Mouse (Mus musculus): Measurements from ENCODE around the gene Itpr2. TPM values are rescaled to one million over a fixed set of nuclear protein-coding genes. Genes with fewer than 3 reads are reported as not detected.

The Itpr2 gene
- total RNA-seq, 2 experiments from 2014 or later = 5.4 to 7.2 TPM

DNA sequence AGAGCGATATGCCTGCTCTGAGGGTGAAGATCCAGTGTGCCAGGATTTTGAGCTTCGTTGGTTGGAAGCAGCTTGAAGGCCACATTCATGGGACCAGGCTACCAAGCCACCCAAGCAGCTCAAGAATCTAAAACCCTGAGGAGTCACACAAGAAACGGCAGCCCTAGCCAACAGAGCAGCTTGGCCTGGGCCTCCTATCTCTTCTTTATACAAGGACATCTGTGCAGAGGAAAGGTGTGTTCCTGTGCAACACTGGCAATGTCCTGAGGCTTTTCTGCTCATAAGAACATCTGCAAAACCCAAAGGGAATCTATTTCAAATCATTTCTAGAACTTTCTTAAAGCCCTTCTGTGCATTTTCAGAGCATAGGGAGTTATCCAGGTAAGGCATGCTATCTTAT is 274.0 kb downstream of the Itpr2 start:
- DNase-seq (ENCODE audit: low spot score) = no peak

DNA sequence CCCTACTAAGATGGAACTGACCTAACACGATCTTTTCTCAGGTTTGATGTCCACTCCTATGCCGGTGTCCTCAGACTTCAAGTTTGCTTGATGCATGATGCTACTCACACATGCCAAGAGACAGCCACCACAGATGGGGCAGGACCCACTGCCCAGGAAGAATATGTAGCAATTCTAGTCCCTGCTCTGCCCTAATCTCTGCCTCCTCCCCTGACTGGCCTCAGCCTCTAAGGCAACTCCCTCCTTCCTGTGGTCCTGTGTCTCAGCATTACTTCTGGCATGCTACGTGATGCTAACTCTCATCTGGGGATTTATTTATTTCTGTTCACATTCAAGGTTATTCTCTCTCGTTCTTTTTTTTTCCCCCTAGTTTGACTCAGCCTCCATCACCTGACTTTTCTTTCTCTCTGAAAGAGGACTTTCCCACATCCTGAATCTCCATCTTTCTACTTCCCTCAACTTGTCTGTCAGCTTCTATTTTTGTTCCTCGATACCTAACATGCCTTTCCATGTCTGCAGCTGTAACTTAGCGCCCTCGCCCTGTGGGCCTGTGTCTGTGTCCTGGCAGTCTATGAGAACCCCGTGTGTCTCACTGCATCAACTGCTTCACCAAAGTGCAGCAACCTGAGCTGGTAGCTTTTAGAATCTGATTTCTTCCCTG is 279.5 kb downstream of the Itpr2 start:
- DNase-seq (ENCODE audit: low spot score) = no peak

DNA sequence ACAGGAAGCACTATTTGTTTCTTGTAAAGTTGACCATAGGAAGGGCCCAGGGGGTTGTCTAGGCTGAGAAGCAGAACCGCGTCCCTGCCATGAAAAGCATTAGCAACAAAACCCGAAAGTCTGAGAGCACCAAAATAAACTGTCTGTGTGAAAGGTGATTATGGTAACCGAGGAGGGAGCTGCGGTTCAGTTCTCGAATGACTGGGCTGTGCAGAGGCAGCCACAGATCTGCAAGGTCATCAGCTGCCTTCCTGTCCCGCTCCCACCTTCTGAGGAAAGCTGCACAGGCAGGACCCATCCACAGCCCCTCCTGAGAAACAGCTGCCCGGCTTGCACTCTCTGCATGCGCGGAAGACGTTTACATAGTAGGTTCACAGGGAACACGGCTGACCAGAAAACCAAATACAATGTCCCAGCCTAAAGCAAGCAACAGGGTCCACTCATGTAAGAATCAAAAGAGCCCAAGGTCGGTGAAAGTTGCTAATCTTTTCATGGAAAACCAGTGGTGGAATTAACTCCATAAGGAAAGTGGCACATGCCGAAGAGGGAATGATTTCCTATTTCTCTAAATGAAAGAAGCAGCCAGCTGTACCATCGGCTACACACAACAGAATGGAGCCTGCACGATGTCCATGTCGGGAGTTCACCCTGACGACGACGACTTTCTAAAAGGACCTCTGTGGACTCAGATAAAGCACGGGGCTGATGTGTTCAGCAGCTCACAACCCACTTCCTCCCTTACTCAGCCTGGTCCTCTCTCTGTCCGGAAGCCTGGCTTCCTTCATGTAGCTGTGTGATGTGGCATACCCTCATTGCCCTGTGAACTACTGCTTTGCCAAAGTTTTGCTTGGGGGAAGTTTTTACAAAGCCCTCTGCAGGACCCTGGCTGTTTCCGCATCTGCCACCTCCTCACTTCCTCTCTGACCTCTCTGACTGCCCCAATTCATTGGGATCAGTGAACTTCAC is 280.4 kb downstream of the Itpr2 start:
- DNase-seq (ENCODE audit: low spot score) = no peak

DNA sequence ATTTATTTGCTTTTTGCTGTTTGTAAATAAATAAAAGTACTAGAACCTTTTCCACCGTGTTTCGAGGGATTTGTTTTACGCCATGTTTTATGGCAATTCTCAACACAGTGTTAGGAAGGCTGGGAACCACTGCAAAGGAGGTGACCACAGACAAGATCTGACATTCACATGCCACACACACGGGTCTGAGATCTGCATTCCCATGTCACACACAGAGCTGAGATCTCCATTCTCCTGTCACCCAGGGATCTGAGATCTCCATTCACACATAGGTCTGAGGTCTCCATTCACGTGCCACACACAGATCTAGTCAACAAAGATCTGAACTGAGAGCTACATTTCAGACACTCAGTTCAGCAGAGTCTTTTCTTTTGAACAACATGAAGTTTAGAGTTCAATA is 282.0 kb downstream of the Itpr2 start:
- DNase-seq (ENCODE audit: low spot score) = no peak

DNA sequence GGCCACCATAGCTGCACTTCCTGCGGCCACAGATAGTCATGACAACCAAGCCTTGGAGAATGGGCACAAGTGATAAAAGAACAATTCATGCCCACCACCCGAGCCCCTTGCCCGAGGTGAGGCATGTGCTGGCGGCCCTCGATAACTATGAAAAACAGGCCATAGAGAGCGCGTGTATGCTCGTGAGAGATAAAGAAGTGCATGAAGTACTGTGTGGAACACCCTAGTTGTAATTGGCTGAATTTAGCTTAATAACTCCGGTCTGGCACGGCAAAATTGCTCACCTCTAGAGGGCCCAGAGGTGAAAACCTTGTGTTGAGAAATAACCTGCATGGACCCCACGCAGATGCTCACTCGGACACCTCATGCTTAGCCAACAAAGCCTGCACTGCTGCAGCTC is 282.5 kb downstream of the Itpr2 start:
- no peak for DNase-seq (ENCODE audit: low spot score)

DNA sequence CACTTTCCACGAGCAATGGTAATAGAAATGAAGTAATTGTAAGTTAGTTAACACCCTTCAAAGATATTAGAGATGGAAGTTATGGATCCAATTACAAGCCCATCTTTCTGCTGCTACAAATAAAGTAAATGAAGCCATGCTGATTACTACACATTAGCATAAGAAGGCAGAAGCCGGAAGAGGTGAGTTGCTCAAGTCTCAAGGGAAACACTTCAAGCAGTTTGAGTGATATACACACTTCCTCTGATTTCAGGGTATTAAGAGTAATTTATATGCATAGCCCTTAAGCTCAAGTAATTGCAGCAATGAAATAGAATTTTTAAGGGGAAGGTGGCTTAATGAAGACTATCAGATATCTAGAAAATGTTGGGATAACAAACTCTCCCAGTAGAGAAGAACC is 286.7 kb downstream of the Itpr2 start:
- DNase-seq (ENCODE audit: low spot score) = no peak

DNA sequence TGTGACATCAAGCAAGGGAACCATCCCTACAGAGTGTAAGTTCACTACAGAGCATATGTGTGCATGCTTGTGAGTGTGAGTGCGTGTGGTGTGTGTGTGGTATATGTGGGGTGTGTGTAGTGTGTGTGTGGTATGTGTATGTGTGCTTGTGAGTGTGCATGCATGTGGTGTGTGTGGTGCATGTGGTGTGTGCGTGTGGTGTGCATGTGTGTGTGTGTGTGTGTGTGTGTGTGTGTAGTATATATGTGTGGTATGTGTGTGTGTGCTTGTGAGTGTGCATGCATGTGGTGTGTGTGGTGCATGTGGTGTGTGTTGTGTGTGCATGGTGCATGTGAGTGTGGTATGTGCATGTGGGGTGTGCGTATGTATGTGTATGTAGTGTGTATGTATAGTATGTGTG is 289.7 kb downstream of the Itpr2 start:
- no peak for DNase-seq (ENCODE audit: low spot score)

DNA sequence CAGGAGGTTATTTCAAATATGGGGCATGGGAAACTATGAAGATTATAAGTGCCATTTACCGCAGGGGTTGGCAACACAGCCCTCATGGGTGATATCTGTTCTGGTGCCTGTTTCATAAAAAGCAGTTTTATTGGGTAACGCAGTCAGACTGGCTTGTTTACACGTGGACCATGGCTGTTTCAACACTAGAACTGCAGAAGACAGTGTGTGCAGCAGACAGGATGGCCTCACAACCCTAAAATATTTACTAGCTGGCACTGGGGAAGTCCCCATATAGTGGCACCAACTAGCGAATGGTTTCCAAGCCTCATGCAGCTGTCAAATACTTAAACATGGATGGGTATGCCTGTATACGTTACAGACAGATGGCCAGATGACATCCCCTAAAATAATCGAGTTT is 290.8 kb downstream of the Itpr2 start:
- no peak for DNase-seq (ENCODE audit: low spot score)

DNA sequence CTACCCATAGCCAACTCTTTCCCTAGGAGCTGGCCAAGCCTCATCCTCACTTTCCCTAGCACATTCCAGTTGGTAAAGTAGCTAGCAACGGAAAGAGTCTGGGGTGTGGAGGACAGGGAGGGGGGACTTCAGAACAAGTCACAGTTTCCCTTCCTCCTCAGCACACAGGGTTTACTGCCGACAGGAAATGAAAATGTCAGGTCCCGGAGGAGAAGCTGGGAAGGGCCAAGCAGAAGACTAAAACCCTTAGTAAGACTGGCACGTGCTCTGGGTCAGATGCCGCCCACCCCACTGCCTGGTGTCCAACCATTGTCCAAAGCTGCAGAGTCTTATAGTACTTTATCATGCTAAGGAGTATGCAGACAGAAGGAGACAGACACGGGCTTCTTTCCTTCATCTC is 293.0 kb downstream of the Itpr2 start:
- peak; percentile 23 for DNase-seq (ENCODE audit: low spot score)

DNA sequence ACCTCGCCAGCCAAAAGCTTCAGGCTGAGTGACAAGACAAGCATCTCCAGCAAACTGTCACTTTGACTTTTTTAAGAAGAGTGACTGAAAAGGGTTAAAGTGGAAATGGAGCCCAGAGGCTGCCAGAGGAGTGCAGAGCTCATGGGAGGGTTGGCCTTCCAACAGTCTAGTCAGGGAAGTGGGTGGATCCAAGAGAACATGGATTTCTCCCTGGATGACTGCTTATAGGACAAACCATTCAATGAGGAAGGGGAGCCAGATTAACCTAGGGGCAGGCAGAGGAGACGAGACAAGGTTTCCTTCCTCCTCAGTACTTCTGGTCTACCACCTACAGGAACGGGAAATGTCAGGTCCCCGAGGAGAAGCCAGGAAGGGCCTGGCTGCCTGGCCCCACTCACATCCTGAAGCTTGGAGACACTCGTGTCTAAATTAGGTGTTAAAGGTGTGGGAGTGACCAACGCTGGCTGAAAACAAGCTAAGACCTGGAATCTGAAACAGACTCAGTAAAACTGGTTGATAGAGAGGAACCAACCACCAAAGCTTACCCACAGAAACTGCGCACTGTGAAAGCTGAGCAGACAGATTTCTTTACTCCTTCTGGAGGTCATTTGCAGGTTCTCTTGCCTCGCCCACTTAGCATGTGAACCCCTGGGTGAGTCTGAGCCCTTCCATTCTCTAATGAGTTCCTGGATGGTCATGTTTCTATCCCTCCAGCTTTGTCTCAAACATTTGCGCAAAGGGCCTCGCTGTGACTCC is 294.6 kb downstream of the Itpr2 start:
- no peak for DNase-seq (ENCODE audit: low spot score)

DNA sequence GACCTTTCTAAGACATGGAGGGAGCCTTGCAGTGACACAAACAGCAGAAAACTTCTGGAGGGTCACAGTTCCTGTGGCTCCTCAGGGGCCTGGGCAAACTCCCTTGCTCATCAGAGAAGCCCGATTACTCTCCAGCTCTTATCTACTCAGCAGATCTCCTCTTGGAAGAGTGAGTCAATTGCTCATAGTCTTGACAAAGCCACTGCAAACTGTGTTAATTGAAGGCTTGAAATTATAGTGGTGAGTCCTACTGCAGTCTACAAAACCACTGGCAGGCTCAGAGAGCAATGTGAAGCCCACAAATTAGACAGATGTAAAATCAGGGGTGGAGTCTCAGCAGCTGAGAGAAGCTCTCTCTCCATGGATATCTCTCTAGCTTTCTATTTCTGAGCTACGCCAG is 296.9 kb downstream of the Itpr2 start:
- no peak for DNase-seq (ENCODE audit: low spot score)

DNA sequence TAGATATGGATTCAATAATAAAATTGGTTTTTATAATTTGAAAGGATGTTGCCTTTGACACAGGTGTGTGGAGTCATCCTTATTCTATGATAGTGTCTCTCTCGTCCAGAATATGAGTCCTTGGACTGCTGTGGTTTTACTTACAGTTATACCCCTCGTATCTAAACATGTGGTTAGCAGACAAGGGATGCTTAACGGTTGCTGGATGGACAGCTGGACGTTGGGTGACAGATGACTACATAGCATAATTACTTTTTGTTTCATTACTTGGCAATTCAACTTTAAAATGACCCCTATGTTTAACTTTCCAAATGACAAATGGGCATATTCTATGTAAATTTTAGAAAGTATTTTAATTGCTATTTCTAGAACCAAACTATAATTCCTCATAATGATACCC is 297.6 kb downstream of the Itpr2 start:
- no peak for DNase-seq (ENCODE audit: low spot score)

DNA sequence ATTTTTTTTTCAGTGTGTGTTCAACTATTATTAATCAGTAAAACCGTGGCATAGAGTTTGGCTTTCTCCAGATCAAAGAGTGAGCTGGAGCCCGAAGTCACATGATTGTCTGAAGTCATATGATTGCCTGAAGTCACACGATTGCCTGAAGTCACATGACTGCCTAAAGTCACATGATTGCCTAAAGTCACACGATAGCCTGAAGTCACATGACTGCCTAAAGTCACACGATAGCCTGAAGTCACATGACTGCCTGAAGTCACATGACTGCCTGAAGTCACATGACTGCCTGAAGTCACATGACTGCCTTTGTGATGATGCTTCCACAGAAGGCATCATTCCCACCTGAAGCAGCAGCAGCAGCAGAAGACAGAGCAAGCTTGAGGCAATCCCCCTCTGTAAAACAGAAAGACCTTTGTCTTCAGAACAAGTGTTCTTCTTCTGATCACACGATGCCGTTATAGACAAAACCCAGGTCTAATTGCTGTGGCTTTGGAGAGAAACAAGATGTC is 304.1 kb downstream of the Itpr2 start:
- DNase-seq (ENCODE audit: low spot score) = no peak

DNA sequence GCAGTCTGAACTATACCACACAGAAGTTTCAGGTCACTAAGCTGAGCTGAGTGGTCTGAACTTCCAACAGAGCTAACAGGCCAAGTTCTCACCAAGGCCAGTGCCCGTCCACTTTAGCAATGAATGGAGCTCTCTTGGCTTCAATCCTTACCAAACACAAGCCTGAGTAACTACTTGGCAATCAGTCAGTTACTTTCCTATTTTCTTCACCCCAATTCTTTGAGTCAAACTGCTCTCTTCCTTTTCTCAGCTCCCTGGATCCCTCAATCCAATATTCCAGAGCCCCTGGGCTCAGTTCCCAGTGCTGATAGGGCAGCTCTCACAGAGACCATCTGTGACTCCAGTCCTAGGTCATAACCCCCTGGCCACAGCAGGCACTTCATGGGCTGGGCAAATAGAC is 305.3 kb downstream of the Itpr2 start:
- DNase-seq (ENCODE audit: low spot score) = no peak

DNA sequence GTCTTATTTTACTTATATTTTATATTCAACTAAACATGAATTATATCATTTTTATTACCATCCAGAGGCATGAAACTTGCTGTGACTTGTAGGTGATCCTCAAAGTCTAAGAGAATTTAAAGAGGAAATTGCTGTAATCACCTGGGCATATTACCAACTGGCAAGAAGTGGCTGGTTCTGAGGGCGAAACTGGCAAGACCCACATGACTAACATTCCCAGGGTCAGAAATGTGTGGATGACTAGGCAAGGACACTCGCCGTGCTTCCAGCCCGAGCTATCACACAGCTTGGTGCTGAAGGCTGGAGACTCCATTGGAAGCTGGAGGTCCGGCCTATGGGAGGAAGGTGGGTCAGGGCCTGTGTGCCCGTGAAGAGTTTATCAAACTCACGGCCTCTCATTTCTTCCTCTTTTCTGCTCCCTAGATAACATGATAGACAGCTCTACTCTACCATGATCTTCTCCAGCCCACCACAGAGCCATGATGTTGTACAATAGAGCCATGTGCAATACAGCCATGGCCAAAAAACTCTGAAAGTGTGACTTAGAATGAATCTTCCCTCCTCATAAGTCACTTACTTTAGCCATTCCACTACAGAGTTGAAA is 306.1 kb downstream of the Itpr2 start:
- DNase-seq (ENCODE audit: low spot score) = no peak

DNA sequence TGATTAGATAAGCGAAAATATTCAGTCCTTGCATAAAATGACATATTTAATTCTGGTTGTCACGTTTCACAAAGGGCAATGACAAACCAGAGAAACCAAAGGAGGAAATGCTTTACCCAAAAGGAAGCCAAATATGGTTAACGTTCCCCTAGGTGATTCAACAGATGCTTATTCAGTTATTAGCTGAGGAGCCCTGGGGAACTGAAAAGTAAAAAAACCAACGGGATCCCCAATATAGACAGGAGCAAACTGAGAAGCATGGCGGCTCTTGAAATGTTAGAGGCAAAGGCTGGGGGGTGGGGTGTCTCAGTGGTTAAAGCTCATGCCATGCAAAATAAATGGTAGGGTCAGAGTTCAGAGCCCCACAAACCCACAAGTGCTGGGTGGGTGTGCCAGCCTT is 310.1 kb downstream of the Itpr2 start:
- no peak for DNase-seq (ENCODE audit: low spot score)

DNA sequence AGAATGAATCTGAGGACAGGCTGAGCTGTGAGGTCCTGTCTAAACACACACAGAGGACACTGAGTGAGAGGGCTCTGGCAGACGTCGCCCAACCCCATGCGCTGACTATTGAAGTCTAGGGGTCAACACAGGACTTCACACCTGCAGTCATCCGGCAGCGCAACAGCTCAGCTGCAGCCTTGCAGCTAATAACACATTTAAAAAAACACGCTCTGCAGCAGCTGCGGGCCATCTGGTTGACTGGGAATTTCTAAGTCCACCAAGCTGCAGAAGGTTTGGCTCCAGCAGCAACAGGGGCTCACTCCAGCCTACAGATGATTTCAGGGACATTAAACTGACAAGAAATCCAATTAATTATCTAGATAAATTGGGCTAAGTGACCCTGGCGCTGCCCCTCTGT is 312.0 kb downstream of the Itpr2 start:
- DNase-seq (ENCODE audit: low spot score) = no peak

DNA sequence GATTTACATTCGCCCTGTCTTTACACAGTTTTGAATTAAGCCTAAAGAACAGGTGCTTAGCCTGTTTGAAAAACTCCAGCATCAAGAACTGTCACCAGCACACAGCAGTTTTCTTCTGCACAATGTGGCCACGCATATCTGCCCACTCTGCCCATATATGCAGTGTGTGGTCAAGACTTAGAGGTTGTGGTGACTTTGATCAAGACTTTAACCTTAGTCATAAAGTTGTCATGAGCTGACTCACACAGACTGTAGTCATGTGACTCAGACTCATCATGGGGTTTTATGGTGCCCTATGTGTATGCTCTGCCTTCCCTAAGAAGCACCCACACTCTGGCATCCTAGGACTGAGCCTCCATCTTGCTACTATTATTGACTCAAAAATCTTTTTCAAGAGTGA is 316.5 kb downstream of the Itpr2 start:
- DNase-seq (ENCODE audit: low spot score) = no peak

DNA sequence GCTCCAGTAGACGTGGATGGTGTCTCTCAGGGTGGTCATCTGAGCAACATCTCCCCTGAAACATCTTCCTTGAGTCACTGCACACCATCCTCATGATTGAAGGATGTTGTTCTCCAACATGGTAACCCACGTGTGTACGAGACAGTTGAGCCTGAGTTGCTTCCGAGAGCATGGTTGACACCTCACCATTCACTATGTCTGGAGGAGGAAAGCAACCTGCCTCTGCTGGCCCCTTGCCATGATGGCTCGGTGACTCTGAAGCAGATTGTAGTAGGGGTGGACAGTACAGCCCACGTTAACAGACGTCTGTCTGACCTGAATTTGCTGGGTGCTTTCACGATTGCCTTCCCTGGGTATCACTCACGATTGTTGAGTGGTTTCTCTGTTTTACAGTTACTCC is 317.3 kb downstream of the Itpr2 start:
- DNase-seq (ENCODE audit: low spot score) = no peak

DNA sequence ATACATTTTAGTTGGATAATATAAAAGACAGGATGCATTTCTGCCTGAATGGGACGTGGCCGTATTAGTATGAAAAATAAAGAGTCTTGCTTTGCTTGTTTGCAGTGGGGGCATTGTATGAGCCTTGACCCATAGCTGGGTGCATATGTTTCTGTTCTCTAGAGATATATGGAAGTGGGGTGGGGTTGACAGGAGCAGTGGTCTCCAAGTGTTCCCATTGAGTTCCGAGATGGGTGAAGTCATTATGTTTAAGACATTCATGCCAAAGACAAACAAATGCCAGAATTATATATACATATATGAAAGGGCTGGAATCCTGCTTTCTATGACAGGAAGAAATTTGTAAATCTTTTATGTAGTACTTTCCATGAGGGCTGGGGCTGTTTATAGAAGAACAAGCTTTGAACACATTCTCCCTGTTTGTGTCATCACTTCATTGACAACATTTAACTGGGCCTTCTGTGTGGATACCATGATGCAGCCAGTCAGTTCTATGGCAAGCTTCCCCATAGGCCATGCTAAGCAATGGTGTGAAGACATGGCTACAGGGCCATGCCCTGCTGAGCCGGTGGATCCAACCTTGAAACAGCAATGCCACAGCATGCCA is 327.3 kb downstream of the Itpr2 start:
- DNase-seq (ENCODE audit: low spot score) = no peak

DNA sequence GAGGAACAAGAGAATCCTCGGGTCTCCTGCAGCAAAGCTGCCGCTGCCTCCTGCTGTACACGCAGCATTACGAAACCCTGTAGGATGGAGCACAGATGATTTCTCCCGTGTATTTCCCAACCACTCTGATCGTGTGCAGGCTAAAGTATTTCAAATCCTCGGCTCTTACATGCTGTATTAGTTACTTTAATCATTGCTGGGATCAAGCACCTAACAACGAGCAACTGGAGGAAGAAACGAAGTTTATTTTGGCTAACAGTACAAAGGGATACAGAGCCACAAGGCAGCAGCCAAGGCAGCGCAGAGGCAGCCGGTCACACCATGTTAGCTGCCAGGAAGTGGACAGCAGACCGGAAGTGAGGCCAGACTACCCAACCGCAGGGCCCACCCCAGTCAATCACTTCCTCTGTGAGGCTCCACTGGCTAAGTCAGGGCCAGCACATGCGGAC is 331.4 kb downstream of the Itpr2 start:
- DNase-seq (ENCODE audit: low spot score) = peak; percentile 40
